Comparison of ENCODE assay signal across 19 mouse cellular contexts in genomic region chr11:67049256-67049655, GRCm38 (mm10). TPM values are rescaled to one million over a fixed set of nuclear protein-coding genes. Genes with fewer than 3 reads are reported as not detected.
A peak's percentile ranks its signal among the peaks of the same experiment; 100 is the strongest.
DNase-seq lines count a peak whose midpoint lies in the region; TF ChIP-seq lines count a peak whose summit lies in the region.
"Had no signal": no experiment of that assay in that cellular context is flagged by ENCODE, and none has a peak within 500 bp of the region (broad histone marks: within the 10 kb centered on the region; RNA-seq: fewer than 3 reads in every experiment).

No protein-coding gene starts in this region.

- H3K4me3 ChIP-seq in layer of hippocampus, adult 2 months = no peak overlapping the region
- H3K4me3 ChIP-seq: embryonic facial prominence, embryonic 10.5 days; heart, embryonic 12.5 days; liver, embryonic 13.5 days had no signal

- no peak for DNase-seq in layer of hippocampus, adult 2 months (ENCODE audit: low spot score in 2 of 2)
- no peak for DNase-seq in layer of hippocampus, adult 9-11 months
- DNase-seq in 3T3-L1 (ENCODE audit: low read depth, low spot score) = peak; percentile 9
- DNase-seq in A20 (ENCODE audit: low read depth, low spot score) = peak; percentile 38
- DNase-seq in R1 (ENCODE audit: low read depth, low spot score) = peak; percentile 73
- DNase-seq in adrenal gland, postnatal 25 days = no peak
- no peak for DNase-seq in natural killer cell, adult 2 months (ENCODE audit: low spot score in 2 of 2)
- DNase-seq: cerebellum, adult 18-20 months; heart, postnatal 14 days; kidney, adult 11 months; kidney, postnatal 10 days; liver, embryonic 13.5 days; lung, postnatal 14 days; thymus, postnatal 36 days had no signal

- peak; percentile 22; the same call in 1 of the 2 replicates for TF ChIP-seq CTCF in layer of hippocampus, adult 2 months (conservative IDR thresholded peaks at IDR 0.05)

- no peak overlapping the region for H3K27ac ChIP-seq in layer of hippocampus, adult 2 months
- H3K27ac ChIP-seq: embryonic facial prominence, embryonic 10.5 days; hindbrain, embryonic 14.5 days; liver, embryonic 13.5 days had no signal

RNA-seq across cellular contexts. Expression of gene Adprm, which starts 3.1 kb away (rescaled TPM):
- total RNA-seq in layer of hippocampus, adult 2 months (2021) = 10 to 100 TPM; 27.7 to 29.3 TPM
- total RNA-seq in adrenal gland, postnatal 25 days (2021) = 26.2 and 27.3 TPM in 2 replicates

RNA-seq across cellular contexts. Expression of gene Sco1, which starts 3.2 kb away (rescaled TPM):
- 10 to 100 TPM in 1 of 2 experiments, 1 to 10 TPM in 1; 9.4 to 10.6 TPM for total RNA-seq in layer of hippocampus, adult 2 months (2021)
- total RNA-seq in adrenal gland, postnatal 25 days (2021) = 19.9 and 21.0 TPM in 2 replicates

RNA-seq across cellular contexts. Expression of gene Tmem220, which starts 24.3 kb away (rescaled TPM):
- total RNA-seq in layer of hippocampus, adult 2 months (2021) = under 1 TPM; 0.44 to 0.95 TPM
- 6.8 and 7.0 TPM in 2 replicates for total RNA-seq in adrenal gland, postnatal 25 days (2021)

RNA-seq across cellular contexts. Expression of gene Myh3, which starts 28.8 kb away (rescaled TPM):
- total RNA-seq in layer of hippocampus, adult 2 months (2021) = under 1 TPM; 0.67 to 0.91 TPM
- total RNA-seq in adrenal gland, postnatal 25 days (2021) = not detected in 2 replicates
- total RNA-seq: granulocyte monocyte progenitor cell, adult 5-6 weeks; heart, postnatal 14 days; megakaryocyte-erythroid progenitor cell, adult 5-6 weeks had no signal

Comparison
In these comparisons a context has a peak if more than half of its experiments do, and no peak if none do; other contexts are left out.
1. DNase-seq: peak in 3T3-L1 (single experiment), A20 (single experiment) and R1 (single experiment); none in layer of hippocampus, adult 2 months (0 of 2), layer of hippocampus, adult 9-11 months (single experiment), adrenal gland, postnatal 25 days (single experiment) and natural killer cell, adult 2 months (0 of 2).